Mouse (Mus musculus): ENCODE data around the gene Olfr718-ps1. TPM values are rescaled to one million over a fixed set of nuclear protein-coding genes. Genes with fewer than 3 reads are reported as not detected.

The Olfr718-ps1 gene
- total RNA-seq, 1 experiment: 0.36 TPM

DNA sequence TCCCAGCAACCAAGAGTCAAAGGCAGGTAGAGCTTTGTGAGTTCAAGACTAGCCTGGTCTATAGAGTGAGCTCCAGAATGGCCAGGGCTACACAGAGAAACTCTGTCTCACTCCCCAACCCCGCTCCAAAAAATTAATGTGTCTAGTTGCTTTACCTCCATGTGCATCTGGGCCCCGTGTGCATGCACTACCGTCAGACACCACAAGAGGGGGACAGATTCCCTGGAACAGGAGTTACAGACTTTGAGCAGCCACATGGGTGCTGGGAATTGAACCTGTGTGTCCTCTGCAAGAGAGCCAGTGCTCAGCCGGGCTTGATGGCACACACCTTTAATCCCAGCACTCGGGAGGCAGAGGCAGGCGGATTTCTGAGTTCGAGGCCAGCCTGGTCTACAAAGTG is 17.0 kb downstream of the Olfr718-ps1 start:
- DNase-seq (ENCODE audit: low read depth, low spot score): no peak
- in situ Hi-C loops (cut with MboI; ENCODE audit: low sequenced_read_pairs in 2 of 2, unreplicated experiment in 2 of 2): no loop called here

GRCm38 (mm10) chr5:143129101-143129500 is 18.3 kb downstream of the Olfr718-ps1 start:
- H3K4me3 ChIP-seq (ENCODE audit: insufficient read depth in 1 of 2, low read depth in 1 of 2, low read length in 2 of 2, poor library complexity in 1 of 2, severe bottlenecking in 1 of 2): peak overlapping the region in 1 of 2 experiments; percentile 34; a peak in 1 of 4 replicates
- DNase-seq (ENCODE audit: low read depth, low spot score): no peak
- no peak overlapping the region; the same call in 1 of the 2 replicates for H3K9ac ChIP-seq (ENCODE audit: insufficient read depth, low read depth, low read length, poor library complexity, severe bottlenecking)
- TF ChIP-seq CHD2 (IDR thresholded peaks at IDR 0.05; ENCODE audit: low read depth, low read length): no peak
- peak; percentile 51; the same call in 1 of the 2 replicates for TF ChIP-seq HCFC1 (IDR thresholded peaks at IDR 0.05; ENCODE audit: borderline replicate concordance, insufficient read depth, low read length)
- no peak for TF ChIP-seq ZNF384 (IDR thresholded peaks at IDR 0.05; ENCODE audit: low read depth, low read length)
- TF ChIP-seq ZC3H11A (IDR thresholded peaks at IDR 0.05; ENCODE audit: borderline replicate concordance, low read depth, low read length): no peak
- no peaks in the 10 kb centered on the region; the same call in 1 of the 2 replicates for H3K36me3 ChIP-seq (ENCODE audit: control insufficient read depth, insufficient read depth, low read length, poor library complexity, severe bottlenecking)
- no peak overlapping the region for H3K27ac ChIP-seq (ENCODE audit: insufficient read depth, low read depth, low read length, poor library complexity, severe bottlenecking)
- H3K4me1 ChIP-seq (ENCODE audit: control insufficient read depth in 2 of 2, insufficient read depth in 2 of 2, low read length in 2 of 2, poor library complexity in 1 of 2): peaks cover 0 to 12% of the 10 kb centered on the region in 2 experiments; a peak in 1 of 4 replicates
- in situ Hi-C loops (cut with MboI; ENCODE audit: low sequenced_read_pairs in 2 of 2, unreplicated experiment in 2 of 2): no loop called here
- peaks cover 5% of the 10 kb centered on the region; the same call in 1 of the 2 replicates for H3K9me3 ChIP-seq (ENCODE audit: control insufficient read depth, insufficient read depth, low read depth, low read length)

More for the DNA sequence above, 17.0 kb downstream of the Olfr718-ps1 start:
- H3K9me3 ChIP-seq (ENCODE audit: control insufficient read depth, insufficient read depth, low read depth, low read length): peaks cover 8% of the 10 kb centered on the region; the same call in 1 of the 2 replicates
- no peaks in the 10 kb centered on the region; the same call in 1 of the 2 replicates for H3K36me3 ChIP-seq (ENCODE audit: control insufficient read depth, insufficient read depth, low read length, poor library complexity, severe bottlenecking)
- no peak overlapping the region for H3K27ac ChIP-seq (ENCODE audit: insufficient read depth, low read depth, low read length, poor library complexity, severe bottlenecking)
- no peak overlapping the region for H3K9ac ChIP-seq (ENCODE audit: insufficient read depth, low read depth, low read length, poor library complexity, severe bottlenecking)
- H3K4me1 ChIP-seq (ENCODE audit: control insufficient read depth in 2 of 2, insufficient read depth in 2 of 2, low read length in 2 of 2, poor library complexity in 1 of 2): peaks cover 0 to 2% of the 10 kb centered on the region in 2 experiments; a peak in 1 of 4 replicates
- no peak overlapping the region for H3K4me3 ChIP-seq (ENCODE audit: insufficient read depth in 1 of 2, low read depth in 1 of 2, low read length in 2 of 2, poor library complexity in 1 of 2, severe bottlenecking in 1 of 2)
- no peak for TF ChIP-seq HCFC1 (IDR thresholded peaks at IDR 0.05; ENCODE audit: borderline replicate concordance, insufficient read depth, low read length)
- no peak for TF ChIP-seq ZC3H11A (IDR thresholded peaks at IDR 0.05; ENCODE audit: borderline replicate concordance, low read depth, low read length)
- no peak for TF ChIP-seq MAFK (IDR thresholded peaks at IDR 0.05; ENCODE audit: insufficient read depth, low read depth, low read length)
- TF ChIP-seq CHD2 (IDR thresholded peaks at IDR 0.05; ENCODE audit: low read depth, low read length): no peak
- TF ChIP-seq ZNF384 (IDR thresholded peaks at IDR 0.05; ENCODE audit: low read depth, low read length): no peak

GRCm38 (mm10) chr5:143127837-143128236 is 19.5 kb downstream of the Olfr718-ps1 start:
- in situ Hi-C loops (cut with MboI; ENCODE audit: low sequenced_read_pairs in 2 of 2, unreplicated experiment in 2 of 2): no loop called here
- Histone ChIP-seq H3K4me3 (ENCODE audit: insufficient read depth in 1 of 2, low read depth in 1 of 2, low read length in 2 of 2, poor library complexity in 1 of 2, severe bottlenecking in 1 of 2) (no peak overlapping the region), H3K36me3 (ENCODE audit: control insufficient read depth, insufficient read depth, low read length, poor library complexity, severe bottlenecking) (no peaks in the 10 kb centered on the region; the same call in 1 of the 2 replicates), H3K27ac (ENCODE audit: insufficient read depth, low read depth, low read length, poor library complexity, severe bottlenecking) (no peak overlapping the region), H3K4me1 (ENCODE audit: control insufficient read depth in 2 of 2, insufficient read depth in 2 of 2, low read length in 2 of 2, poor library complexity in 1 of 2) (peaks cover 0 to 18% of the 10 kb centered on the region in 2 experiments; a peak in 2 of 4 replicates), H3K9me3 (ENCODE audit: control insufficient read depth, insufficient read depth, low read depth, low read length) (peaks cover 5% of the 10 kb centered on the region; the same call in 1 of the 2 replicates), H3K9ac (ENCODE audit: insufficient read depth, low read depth, low read length, poor library complexity, severe bottlenecking) (no peak overlapping the region)
- no peak for DNase-seq (ENCODE audit: low read depth, low spot score)
- no peak for TF ChIP-seq ZC3H11A (IDR thresholded peaks at IDR 0.05; ENCODE audit: borderline replicate concordance, low read depth, low read length)
- TF ChIP-seq HCFC1 (IDR thresholded peaks at IDR 0.05; ENCODE audit: borderline replicate concordance, insufficient read depth, low read length): no peak
- no peak for TF ChIP-seq MAFK (IDR thresholded peaks at IDR 0.05; ENCODE audit: insufficient read depth, low read depth, low read length)
- no peak for TF ChIP-seq CHD2 (IDR thresholded peaks at IDR 0.05; ENCODE audit: low read depth, low read length)
- TF ChIP-seq ZNF384 (IDR thresholded peaks at IDR 0.05; ENCODE audit: low read depth, low read length): no peak

DNA sequence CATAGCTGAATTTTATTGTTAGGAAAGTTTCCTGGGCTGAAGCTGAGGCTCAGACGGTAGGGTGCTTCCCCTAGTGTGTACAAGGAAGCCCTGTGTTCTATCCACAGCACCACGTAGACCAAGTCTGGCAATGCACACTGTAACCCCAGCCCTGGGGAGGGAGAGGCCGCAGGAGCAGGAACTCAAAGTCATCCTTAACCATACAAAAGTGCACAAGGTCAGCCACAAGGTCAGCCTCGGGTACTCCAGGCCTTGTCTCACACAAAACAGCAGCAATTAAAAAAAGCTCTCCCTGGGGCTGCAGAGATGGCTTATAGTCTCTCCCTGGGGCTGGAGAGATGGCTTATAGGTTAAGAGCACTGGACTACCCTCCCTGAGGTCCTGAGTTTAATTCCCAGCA is 20.5 kb downstream of the Olfr718-ps1 start:
- H3K4me1 ChIP-seq (ENCODE audit: control insufficient read depth in 2 of 2, insufficient read depth in 2 of 2, low read length in 2 of 2, poor library complexity in 1 of 2): peaks cover 0 to 24% of the 10 kb centered on the region in 2 experiments; a peak in 2 of 4 replicates
- no peaks in the 10 kb centered on the region for H3K36me3 ChIP-seq (ENCODE audit: control insufficient read depth, insufficient read depth, low read length, poor library complexity, severe bottlenecking)
- DNase-seq (ENCODE audit: low read depth, low spot score): no peak
- H3K9me3 ChIP-seq (ENCODE audit: control insufficient read depth, insufficient read depth, low read depth, low read length): peaks cover 5% of the 10 kb centered on the region; the same call in 1 of the 2 replicates
- H3K9ac ChIP-seq (ENCODE audit: insufficient read depth, low read depth, low read length, poor library complexity, severe bottlenecking): no peak overlapping the region
- in situ Hi-C loops (cut with MboI; ENCODE audit: low sequenced_read_pairs in 2 of 2, unreplicated experiment in 2 of 2): no loop called here
- TF ChIP-seq MAFK (IDR thresholded peaks at IDR 0.05; ENCODE audit: insufficient read depth, low read depth, low read length) (0 out of 2 replicates have a peak, but pooled peaks have one; percentile 20), HCFC1 (IDR thresholded peaks at IDR 0.05; ENCODE audit: borderline replicate concordance, insufficient read depth, low read length) (no peak)
- peak overlapping the region; percentile 44; the same call in 1 of the 2 replicates for H3K27ac ChIP-seq (ENCODE audit: insufficient read depth, low read depth, low read length, poor library complexity, severe bottlenecking)
- no peak overlapping the region for H3K4me3 ChIP-seq (ENCODE audit: insufficient read depth in 1 of 2, low read depth in 1 of 2, low read length in 2 of 2, poor library complexity in 1 of 2, severe bottlenecking in 1 of 2)
